Mouse (Mus musculus) B cell, adult 62 days (primary cell): Measurements from ENCODE around the gene Gm21312. TPM values are rescaled to one million over a fixed set of nuclear protein-coding genes. Genes with fewer than 3 reads are reported as not detected.

Source experiments
- total RNA-seq: library from RNA; stranded (reverse); gene quantifications from 4 replicates; pipeline ENCODE4 v1.2.4, GENCODE M21; 2023

Gene Gm21312
- total RNA-seq = not detected in 4 replicates

GRCm38 (mm10) chr10:104176724-104177123 is at the start of gene Gm21312:
Gene Gm21312 (plus strand): TSS chr10:104177024.

DNA sequence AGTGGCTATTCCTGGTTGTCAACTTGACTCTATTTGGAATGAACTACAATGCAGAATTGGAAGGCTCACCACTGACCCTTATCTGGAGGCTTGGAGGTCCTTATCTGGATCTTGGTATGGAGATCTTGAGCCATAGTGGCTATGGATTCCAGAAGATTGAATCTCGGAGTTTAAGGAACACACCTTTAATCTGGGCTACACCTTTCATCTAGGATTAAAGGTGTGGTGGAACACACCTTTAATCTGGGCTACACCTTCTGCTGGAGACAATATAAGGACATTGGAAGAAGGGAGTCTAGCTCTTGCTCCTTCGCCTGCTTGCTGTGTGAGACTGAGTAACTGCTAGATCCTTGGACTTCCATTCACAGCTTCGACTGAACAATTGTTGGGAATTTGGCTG is 34.1 kb upstream of the Gm21312 start, which contains the start of gene Gm21293:
Gene Gm21293 (plus strand): TSS at position 301 of the 400 bp plus-strand sequence.

GRCm38 (mm10) chr10:104151197-104151596 is 25.6 kb upstream of the Gm21312 start, which contains the start of gene Gm6763:
Gene Gm6763 (plus strand): TSS chr10:104151497.

GRCm38 (mm10) chr10:104159706-104160105 is 17.1 kb upstream of the Gm21312 start, which contains the start of gene Gm8764:
Gene Gm8764 (plus strand): TSS chr10:104160006.

DNA sequence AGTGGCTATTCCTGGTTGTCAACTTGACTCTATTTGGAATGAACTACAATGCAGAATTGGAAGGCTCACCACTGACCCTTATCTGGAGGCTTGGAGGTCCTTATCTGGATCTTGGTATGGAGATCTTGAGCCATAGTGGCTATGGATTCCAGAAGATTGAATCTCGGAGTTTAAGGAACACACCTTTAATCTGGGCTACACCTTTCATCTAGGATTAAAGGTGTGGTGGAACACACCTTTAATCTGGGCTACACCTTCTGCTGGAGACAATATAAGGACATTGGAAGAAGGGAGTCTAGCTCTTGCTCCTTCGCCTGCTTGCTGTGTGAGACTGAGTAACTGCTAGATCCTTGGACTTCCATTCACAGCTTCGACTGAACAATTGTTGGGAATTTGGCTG is 8.6 kb upstream of the Gm21312 start, which contains the start of gene Gm21304:
Gene Gm21304 (plus strand): TSS at position 301 of the 400 bp plus-strand sequence.

GRCm38 (mm10) chr10:104185233-104185632 is 8.4 kb downstream of the Gm21312 start, which contains the start of gene Gm20765:
Gene Gm20765 (plus strand): TSS chr10:104185533.

GRCm38 (mm10) chr10:104193742-104194141 is 16.9 kb downstream of the Gm21312 start, which contains the start of gene Gm4340:
Gene Gm4340 (plus strand): TSS chr10:104194042.

Other genes with a start within 250 kb of the Gm21312 start
- not detected in 4 replicates for gene Gm21293, start 34.0 kb upstream of the Gm21312 start, total RNA-seq
- gene Gm6763, start 25.5 kb upstream of the Gm21312 start, total RNA-seq = not detected in 4 replicates
- not detected in 4 replicates for gene Gm8764, start 17.0 kb upstream of the Gm21312 start, total RNA-seq
- not detected in 4 replicates for gene Gm21304, start 8.5 kb upstream of the Gm21312 start, total RNA-seq
- gene Gm20765, start 8.5 kb downstream of the Gm21312 start, total RNA-seq = not detected in 4 replicates
- not detected in 4 replicates for gene Gm4340, start 17.0 kb downstream of the Gm21312 start, total RNA-seq